Mouse (Mus musculus) ES-Bruce4 (cell line): ENCODE data around the gene Armh2.

Experiments used
- CTCF ChIP-seq: IDR thresholded peaks from one replicate; pipeline ENCODE4 v1.8.1; 2011; ENCODE audit warnings: low read depth, low read length
- POLR2A ChIP-seq: IDR thresholded peaks from one replicate; pipeline ENCODE4 v1.8.1; 2011; ENCODE audit warnings: low read length; ENCODE audit not compliant: insufficient read depth

GRCm38 (mm10) chr13:24759451-24759850 lies 18.4 kb downstream of the Armh2 start:
- no peak for TF ChIP-seq POLR2A
- no peak for TF ChIP-seq CTCF
